Mouse (Mus musculus) forebrain, embryonic 13.5 days (tissue): ENCODE results near the gene Vkorc1l1. TPM values are rescaled to one million over a fixed set of nuclear protein-coding genes. Genes with fewer than 3 reads are reported as not detected.
"Not testable (repeated sequence)": the region's sequence is repeated elsewhere in the genome, so short reads cannot be mapped to it uniquely, and the experiment has no call there.

Experiments
- ATAC-seq: fragments of 200-750 bp; cut with Nextera tagmentation; 2 replicates; pipeline ENCODE4 v1.8.0; 2017
- H3K27ac ChIP-seq: fragments of 300-500 bp; sonication (generic); 2 replicates; pipeline ENCODE4 v1.5.1; 2015; ENCODE audit warnings: inconsistent platforms, mild to moderate bottlenecking, moderate library complexity
- H3K27me3 ChIP-seq: fragments of 300-500 bp; sonication (generic); 2 replicates; pipeline ENCODE4 v1.6.1; 2015; ENCODE audit warnings: mild to moderate bottlenecking, inconsistent platforms
- H3K36me3 ChIP-seq: fragments of 300-500 bp; sonication (generic); 2 replicates; pipeline ENCODE4 v1.6.1; 2015; ENCODE audit warnings: mild to moderate bottlenecking, inconsistent platforms; ENCODE audit not compliant: poor library complexity, severe bottlenecking
- H3K4me1 ChIP-seq: fragments of 300-500 bp; sonication (generic); 2 replicates; pipeline ENCODE4 v1.6.1; 2015; ENCODE audit warnings: inconsistent platforms
- H3K4me2 ChIP-seq: fragments of 300-500 bp; sonication (generic); 2 replicates; pipeline ENCODE4 v1.6.1; 2015; ENCODE audit warnings: inconsistent platforms, mild to moderate bottlenecking, moderate library complexity
- H3K4me3 ChIP-seq: fragments of 300-500 bp; sonication (generic); 2 replicates; pipeline ENCODE4 v1.5.1; 2015; ENCODE audit warnings: mild to moderate bottlenecking, inconsistent platforms
- H3K9ac ChIP-seq: fragments of 300-500 bp; sonication (generic); 2 replicates; pipeline ENCODE4 v1.6.1; 2015; ENCODE audit warnings: mild to moderate bottlenecking, inconsistent platforms
- H3K9me3 ChIP-seq: fragments of 300-500 bp; sonication (generic); replicated peaks from 2 replicates; pipeline ENCODE4 v1.6.1; 2016; ENCODE audit warnings: inconsistent platforms
- WGBS: fragments of 180-500 bp; shearing (Covaris S2); methylation state at CpG from one replicate; pipeline ENCODE4 v1.1.7; 2015; 5-methylcytosine and 5-hydroxymethylcytosine counted together
- polyA plus RNA-seq: library from polyadenylated mRNA; unstranded; fragments of >200 nt; fragmentation: Nextera tagmentation; extraction: Ambion mirVana; gene quantifications from 2 replicates; pipeline ENCODE4 v1.2.1, GENCODE M21; 2015

The Vkorc1l1 gene
- polyA plus RNA-seq, result 26.4 and 26.5 TPM in 2 replicates

- under 1% methylated on average over 50 of the region's 59 CpGs for WGBS
- Histone ChIP-seq H3K9me3 (no peaks in the 10 kb centered on the region), H3K9ac (peak within 1 kb of the TSS; percentile 93), H3K36me3 (peaks cover 8% of the 10 kb centered on the region; the same call in 1 of the 2 replicates), H3K4me2 (peak within 1 kb of the TSS; percentile 84), H3K4me3 (peak within 1 kb of the TSS; percentile 95), H3K27ac (peak within 1 kb of the TSS; percentile 65), H3K27me3 (no peaks in the 10 kb centered on the region), H3K4me1 (peaks cover 12% of the 10 kb centered on the region)
- peak; percentile 96 for ATAC-seq
These were observed at the start of gene Vkorc1l1 for GRCm38 (mm10) chr5:129941495-129942045. Gene Vkorc1l1 (plus strand): TSS chr5:129941970.

- no peaks in the 10 kb centered on the region for H3K9me3 ChIP-seq
- peak within 1 kb of the TSS; percentile 77 for H3K4me2 ChIP-seq
- H3K4me1 ChIP-seq, result peaks cover 8% of the 10 kb centered on the region; the same call in 1 of the 2 replicates
- H3K4me3 ChIP-seq, result peak within 1 kb of the TSS; percentile 57
- H3K36me3 ChIP-seq, result no peaks in the 10 kb centered on the region
- no peak within 1 kb of the TSS for H3K27ac ChIP-seq
- WGBS, result 3% methylated on average over 44 of the region's 44 CpGs
- peak; percentile 100 for ATAC-seq
- H3K9ac ChIP-seq, result peak within 1 kb of the TSS; percentile 71
- H3K27me3 ChIP-seq, result 0 out of 2 replicates have a peak, but pooled peaks cover 4% of the 10 kb centered on the region
These were observed 46.3 kb upstream of the Vkorc1l1 start, which contains the start of gene Zbed5 for GRCm38 (mm10) chr5:129895198-129896088. Gene Zbed5 (plus strand): TSS chr5:129895723.

GRCm38 (mm10) chr5:129898449-129898848 lies 43.3 kb upstream of the Vkorc1l1 start, which contains the start of gene Phkg1:
Gene Phkg1 (minus strand): TSS chr5:129898549.
- Histone ChIP-seq H3K4me1 (peaks cover 8% of the 10 kb centered on the region; the same call in 1 of the 2 replicates), H3K9me3 (no peaks in the 10 kb centered on the region), H3K4me2 (no peak within 1 kb of the TSS), H3K4me3 (no peak within 1 kb of the TSS), H3K27ac (no peak within 1 kb of the TSS), H3K36me3 (peaks cover 17% of the 10 kb centered on the region), H3K9ac (no peak within 1 kb of the TSS), H3K27me3 (0 out of 2 replicates have a peak, but pooled peaks cover 2% of the 10 kb centered on the region)
- no peak for ATAC-seq
- 94% methylated on average over 1 of the region's 1 CpGs for WGBS

GRCm38 (mm10) chr5:129907775-129908174 lies 34.0 kb upstream of the Vkorc1l1 start:
- peaks cover 8% of the 10 kb centered on the region for H3K4me1 ChIP-seq

GRCm38 (mm10) chr5:129908242-129908965 lies 33.4 kb upstream of the Vkorc1l1 start, which contains the start of gene Nupr1l:
Gene Nupr1l (plus strand): TSS chr5:129908540.
- WGBS, result under 1% methylated on average over 63 of the region's 63 CpGs
- H3K27me3 ChIP-seq, result no peaks in the 10 kb centered on the region
- peak within 1 kb of the TSS; percentile 81 for H3K4me2 ChIP-seq
- ATAC-seq, result peak; percentile 98
- peak within 1 kb of the TSS; percentile 72 for H3K4me3 ChIP-seq
- H3K4me1 ChIP-seq, result peaks cover 8% of the 10 kb centered on the region
- H3K36me3 ChIP-seq, result no peaks in the 10 kb centered on the region
- H3K9ac ChIP-seq, result peak within 1 kb of the TSS; percentile 88
- peak within 1 kb of the TSS; percentile 91 for H3K27ac ChIP-seq
- no peaks in the 10 kb centered on the region for H3K9me3 ChIP-seq

More at GRCm38 (mm10) chr5:129907775-129908174, 34.0 kb upstream of the Vkorc1l1 start:
- no peaks in the 10 kb centered on the region for H3K27me3 ChIP-seq
- peaks cover 5% of the 10 kb centered on the region for H3K36me3 ChIP-seq
- no peaks in the 10 kb centered on the region for H3K9me3 ChIP-seq
- no peak for ATAC-seq
- WGBS, result 21% methylated on average over 4 of the region's 4 CpGs
- peak overlapping the region; percentile 88 for H3K9ac ChIP-seq
- H3K27ac ChIP-seq, result peak overlapping the region; percentile 91
- H3K4me3 ChIP-seq, result peak overlapping the region; percentile 72
- H3K4me2 ChIP-seq, result peak overlapping the region; percentile 81

- Histone ChIP-seq H3K4me2 (peak overlapping the region; percentile 81), H3K4me3 (peak overlapping the region; percentile 72), H3K9ac (peak overlapping the region; percentile 88), H3K9me3 (no peaks in the 10 kb centered on the region), H3K27ac (peak overlapping the region; percentile 91; the same call in 1 of the 2 replicates), H3K27me3 (no peaks in the 10 kb centered on the region), H3K4me1 (peaks cover 8% of the 10 kb centered on the region), H3K36me3 (no peaks in the 10 kb centered on the region)
- 76% methylated on average over 9 of the region's 9 CpGs for WGBS
- ATAC-seq, result no peak
These were observed 32.6 kb upstream of the Vkorc1l1 start for GRCm38 (mm10) chr5:129909147-129909546.

GRCm38 (mm10) chr5:129909591-129909990 lies 32.2 kb upstream of the Vkorc1l1 start:
- Histone ChIP-seq H3K4me1 (peaks cover 8% of the 10 kb centered on the region), H3K9ac (no peak overlapping the region), H3K4me2 (peak overlapping the region; percentile 81; the same call in 1 of the 2 replicates), H3K27me3 (no peaks in the 10 kb centered on the region), H3K27ac (no peak overlapping the region), H3K36me3 (no peaks in the 10 kb centered on the region), H3K4me3 (no peak overlapping the region), H3K9me3 (no peaks in the 10 kb centered on the region)
- ATAC-seq, result no peak
- WGBS, result 86% methylated on average over 7 of the region's 7 CpGs

- no peak overlapping the region for H3K4me2 ChIP-seq
- peaks cover 4% of the 10 kb centered on the region for H3K4me1 ChIP-seq
- no peak overlapping the region for H3K27ac ChIP-seq
- H3K27me3 ChIP-seq, result no peaks in the 10 kb centered on the region
- no peaks in the 10 kb centered on the region for H3K36me3 ChIP-seq
- H3K9ac ChIP-seq, result no peak overlapping the region
- no peaks in the 10 kb centered on the region for H3K9me3 ChIP-seq
- WGBS, result 40% methylated on average over 2 of the region's 2 CpGs
- no peak overlapping the region for H3K4me3 ChIP-seq
- ATAC-seq, result no peak
These were observed 27.7 kb upstream of the Vkorc1l1 start for GRCm38 (mm10) chr5:129914024-129914423.

- not testable (repeated sequence) for H3K4me1 ChIP-seq, H3K4me2 ChIP-seq, ATAC-seq, H3K27me3 ChIP-seq, H3K4me3 ChIP-seq, H3K36me3 ChIP-seq, H3K9me3 ChIP-seq, H3K9ac ChIP-seq, H3K27ac ChIP-seq
- WGBS, result 89% methylated on average over 11 of the region's 11 CpGs
These were observed 26.3 kb upstream of the Vkorc1l1 start for GRCm38 (mm10) chr5:129915491-129915890.

- Histone ChIP-seq H3K9me3 (no peaks in the 10 kb centered on the region), H3K27me3 (no peaks in the 10 kb centered on the region), H3K27ac (no peak overlapping the region), H3K4me2 (no peak overlapping the region), H3K4me3 (no peak overlapping the region), H3K4me1 (no peaks in the 10 kb centered on the region), H3K9ac (no peak overlapping the region), H3K36me3 (no peaks in the 10 kb centered on the region)
- WGBS, result 90% methylated on average over 24 of the region's 24 CpGs
- ATAC-seq, result no peak
These were observed 23.6 kb upstream of the Vkorc1l1 start for GRCm38 (mm10) chr5:129918065-129918651.

GRCm38 (mm10) chr5:129918752-129919151 lies 23.0 kb upstream of the Vkorc1l1 start:
- no peak for ATAC-seq
- no peaks in the 10 kb centered on the region for H3K27me3 ChIP-seq
- H3K36me3 ChIP-seq, result no peaks in the 10 kb centered on the region
- WGBS, result 89% methylated on average over 9 of the region's 9 CpGs
- no peak overlapping the region for H3K9ac ChIP-seq
- no peak overlapping the region for H3K4me2 ChIP-seq
- no peak overlapping the region for H3K4me3 ChIP-seq
- no peaks in the 10 kb centered on the region for H3K4me1 ChIP-seq
- H3K27ac ChIP-seq, result no peak overlapping the region
- no peaks in the 10 kb centered on the region for H3K9me3 ChIP-seq
